Mouse (Mus musculus): Measurements from ENCODE around the gene Myo10.
A peak's percentile ranks its signal among the peaks of the same experiment; 100 is the strongest.

Myo10 gene

DNA sequence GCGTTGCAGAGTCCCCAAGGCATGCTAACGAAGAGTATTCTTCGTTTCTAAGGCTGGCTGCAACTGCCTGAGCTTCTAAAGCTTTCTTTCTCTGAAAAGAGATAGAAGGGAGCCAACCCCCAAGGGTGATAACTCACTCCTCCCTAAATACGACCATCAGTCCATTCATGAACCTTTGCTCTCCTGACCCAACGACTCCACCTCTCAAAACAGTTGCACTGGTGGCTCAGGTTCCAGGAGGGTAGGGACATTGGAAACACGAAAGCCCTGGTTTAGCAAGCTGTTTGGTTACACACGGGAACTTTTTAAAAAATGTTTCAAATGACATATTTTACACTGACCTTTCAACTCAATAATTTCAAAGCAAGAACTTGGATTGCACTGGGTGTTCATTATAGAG, 29.5 kb downstream of the Myo10 start:
- DNase-seq (ENCODE audit: low spot score in 2 of 2) = no peak

GRCm38 (mm10) chr15:25652368-25652767, 30.0 kb downstream of the Myo10 start:
- no peak for DNase-seq (ENCODE audit: low spot score in 2 of 2)

- no peak for DNase-seq (ENCODE audit: low spot score in 2 of 2)
Observed at GRCm38 (mm10) chr15:25652933-25653332, 30.6 kb downstream of the Myo10 start.

DNA sequence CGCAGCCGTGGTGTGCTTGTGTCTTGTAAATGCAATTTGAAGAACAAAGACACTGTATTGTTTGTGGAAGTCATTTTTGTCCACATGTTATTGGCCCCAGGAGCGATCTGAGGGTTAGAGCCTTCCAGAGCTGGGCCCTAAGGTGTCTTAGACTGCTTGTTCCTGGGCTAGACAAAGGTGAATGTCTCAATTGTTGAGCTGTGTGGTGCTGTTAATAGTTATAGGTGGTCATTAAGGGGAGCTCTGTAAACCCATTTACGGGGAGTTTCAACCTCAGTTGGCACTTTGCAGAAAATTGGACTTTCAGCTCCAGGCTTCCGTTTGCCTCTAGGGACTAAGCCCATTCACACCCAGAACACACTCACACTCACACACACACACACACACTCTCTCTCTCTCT, 31.4 kb downstream of the Myo10 start:
- no peak for DNase-seq (ENCODE audit: low spot score in 2 of 2)

- DNase-seq (ENCODE audit: low spot score in 2 of 2) = no peak
Observed at GRCm38 (mm10) chr15:25662833-25663519, 40.7 kb downstream of the Myo10 start.

GRCm38 (mm10) chr15:25669283-25670247, 47.2 kb downstream of the Myo10 start:
- no peak for DNase-seq (ENCODE audit: low spot score in 2 of 2)

DNA sequence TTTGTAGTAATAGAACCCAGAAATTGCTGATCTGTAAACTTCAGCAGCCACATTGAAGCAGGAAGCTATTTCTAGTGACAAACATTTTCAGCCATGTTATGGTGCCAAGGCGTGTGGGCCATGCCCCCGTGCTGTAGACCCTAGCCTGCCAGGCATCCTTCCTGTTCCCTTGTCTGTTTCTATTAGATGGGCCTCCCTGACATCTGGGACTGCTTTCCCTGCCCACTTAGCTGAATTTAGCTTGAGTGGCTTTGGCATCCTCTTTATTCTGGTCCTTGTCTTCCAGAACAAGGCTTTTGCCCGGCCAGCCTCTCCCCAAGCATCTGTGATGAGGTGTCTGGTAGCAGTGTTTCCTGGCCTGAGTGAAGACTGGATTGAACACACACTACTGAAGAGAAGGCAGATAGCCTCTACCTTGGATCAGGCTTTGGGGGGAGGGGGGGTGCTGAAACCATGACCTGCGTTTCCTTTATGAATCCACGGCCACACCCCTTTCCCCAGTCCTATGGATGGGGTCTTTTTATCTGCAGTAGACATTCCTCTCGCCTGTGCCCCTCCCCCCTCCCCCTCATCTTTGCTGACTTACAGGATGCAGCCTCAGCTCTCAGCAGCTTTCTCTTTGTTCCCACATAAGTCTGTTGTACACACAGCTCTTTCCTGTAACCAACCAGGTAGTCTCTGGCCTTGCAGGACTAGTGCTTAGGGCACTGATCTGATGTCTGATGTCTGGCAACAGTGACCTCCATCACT, 51.1 kb downstream of the Myo10 start:
- no peak for DNase-seq (ENCODE audit: low spot score in 2 of 2)

DNA sequence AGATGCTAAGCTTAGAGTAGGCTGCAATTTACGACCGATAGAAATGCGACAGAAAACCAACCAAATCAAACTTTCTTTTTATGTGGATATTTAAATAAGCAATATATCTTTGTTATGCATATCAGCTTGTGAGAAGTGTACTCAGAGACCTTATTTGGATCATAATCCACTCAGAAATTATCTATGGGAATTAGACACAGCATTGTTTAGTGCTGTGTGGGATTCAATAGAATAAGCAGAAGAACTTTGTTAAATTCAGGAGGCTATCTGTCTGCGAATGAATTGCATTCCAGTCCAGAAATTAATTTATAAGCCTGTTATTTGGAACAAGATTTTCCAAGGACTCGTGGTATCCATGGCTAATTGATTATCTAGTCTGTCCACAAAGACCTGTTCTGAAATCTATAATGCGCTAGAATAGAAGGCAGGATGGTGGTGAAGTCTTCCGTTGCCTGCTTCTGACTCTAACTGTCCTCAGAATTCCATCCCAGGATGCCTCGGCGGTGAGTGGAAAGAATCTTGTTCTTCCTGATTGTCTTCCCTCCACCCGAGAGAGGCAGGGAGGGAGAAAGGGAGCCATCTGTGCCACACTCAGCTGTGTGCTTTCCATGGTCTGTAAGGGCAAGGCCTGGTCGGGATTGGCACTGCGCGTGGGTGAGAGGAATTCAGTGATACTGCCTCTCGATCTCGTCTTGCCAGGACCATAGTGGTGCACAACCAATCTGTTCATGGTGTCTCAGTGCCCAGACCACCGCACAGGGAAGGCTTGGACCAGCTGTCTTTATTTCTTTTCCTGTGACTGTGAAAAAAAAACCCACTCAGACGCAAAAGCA, 52.0 kb downstream of the Myo10 start:
- DNase-seq (ENCODE audit: low spot score in 2 of 2) = no peak

- DNase-seq (ENCODE audit: low spot score in 2 of 2) = peak in 1 of 2 experiments; percentile 9
Observed at GRCm38 (mm10) chr15:25674932-25675250, 52.6 kb downstream of the Myo10 start.

- no peak for DNase-seq (ENCODE audit: low spot score in 2 of 2)
Observed at GRCm38 (mm10) chr15:25675359-25675758, 53.0 kb downstream of the Myo10 start.

- DNase-seq (ENCODE audit: low spot score in 2 of 2) = peak in 1 of 2 experiments; percentile 27
Observed at GRCm38 (mm10) chr15:25676056-25676785, 53.9 kb downstream of the Myo10 start.

GRCm38 (mm10) chr15:25679081-25679480, 56.8 kb downstream of the Myo10 start:
- no peak for DNase-seq (ENCODE audit: low spot score in 2 of 2)

GRCm38 (mm10) chr15:25679616-25680015, 57.3 kb downstream of the Myo10 start:
- no peak for DNase-seq (ENCODE audit: low spot score in 2 of 2)

- DNase-seq (ENCODE audit: low spot score in 2 of 2) = no peak
Observed at GRCm38 (mm10) chr15:25680269-25680818, 58.0 kb downstream of the Myo10 start.

- no peak for DNase-seq (ENCODE audit: low spot score in 2 of 2)
Observed at GRCm38 (mm10) chr15:25682953-25683507, 60.7 kb downstream of the Myo10 start.

DNA sequence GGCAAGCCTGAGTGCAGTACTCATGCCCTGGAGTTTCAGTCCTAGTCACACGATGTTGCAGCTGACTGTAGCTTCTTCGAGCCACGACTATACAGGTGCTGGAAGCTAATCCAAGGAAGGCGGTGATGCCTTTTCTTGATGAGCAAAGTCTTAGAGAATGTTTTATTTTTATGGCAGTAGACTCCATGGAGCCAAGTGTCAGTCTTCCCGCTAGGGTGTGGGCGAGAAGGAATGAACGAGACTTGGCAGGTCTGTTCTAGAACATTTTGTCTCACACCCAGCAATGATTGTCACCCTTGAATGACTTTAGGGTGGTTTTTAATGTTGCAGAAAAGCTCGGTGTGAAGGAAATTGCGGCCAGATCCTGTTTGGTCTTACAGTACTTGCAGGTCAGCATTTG, 62.9 kb downstream of the Myo10 start:
- peak; percentile 13 to 19 for DNase-seq (ENCODE audit: low spot score in 2 of 2)

DNA sequence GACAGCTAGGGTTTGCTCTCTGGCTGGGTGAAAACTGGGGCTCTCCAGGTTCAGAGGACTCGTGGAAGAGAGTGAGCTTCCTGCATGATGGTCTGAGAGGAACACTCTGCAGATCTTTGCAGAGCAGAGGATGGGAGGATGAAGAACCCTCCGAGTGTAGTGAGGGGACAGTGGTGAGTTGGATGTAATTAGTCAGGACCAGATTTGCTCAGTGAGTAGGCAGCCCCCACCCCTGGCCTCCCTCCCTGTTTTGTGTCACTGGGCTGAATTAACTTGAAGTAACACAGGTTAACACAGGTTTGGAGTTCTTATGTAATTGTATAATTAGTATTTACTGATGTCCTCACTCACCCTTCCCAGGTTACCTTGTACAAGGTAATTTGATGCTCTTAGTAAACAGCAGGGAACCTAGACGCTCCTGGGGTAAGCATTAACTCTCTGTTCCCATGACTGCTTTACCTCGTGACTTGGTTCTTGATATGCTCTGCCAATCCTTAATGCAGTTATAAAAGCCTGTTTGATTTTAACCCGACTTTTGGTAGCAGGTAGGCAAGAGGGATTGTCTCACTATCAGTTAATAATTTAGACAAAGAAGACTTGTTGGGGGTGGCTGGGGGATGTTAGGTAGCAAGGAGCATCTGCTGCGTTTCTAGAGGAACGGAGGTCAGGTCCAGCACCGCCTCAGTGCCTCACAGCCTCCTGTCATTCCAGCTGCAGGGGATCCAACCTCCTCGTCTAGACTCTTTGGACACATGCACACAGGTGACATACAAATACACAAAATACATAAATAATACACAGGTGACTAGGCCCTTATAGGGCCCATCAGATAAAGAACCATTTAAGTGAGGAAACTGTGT, 66.3 kb downstream of the Myo10 start:
- no peak for DNase-seq (ENCODE audit: low spot score in 2 of 2)

GRCm38 (mm10) chr15:25689477-25689876, 67.2 kb downstream of the Myo10 start:
- no peak for DNase-seq (ENCODE audit: low spot score in 2 of 2)
